In the genomic region with DNA sequence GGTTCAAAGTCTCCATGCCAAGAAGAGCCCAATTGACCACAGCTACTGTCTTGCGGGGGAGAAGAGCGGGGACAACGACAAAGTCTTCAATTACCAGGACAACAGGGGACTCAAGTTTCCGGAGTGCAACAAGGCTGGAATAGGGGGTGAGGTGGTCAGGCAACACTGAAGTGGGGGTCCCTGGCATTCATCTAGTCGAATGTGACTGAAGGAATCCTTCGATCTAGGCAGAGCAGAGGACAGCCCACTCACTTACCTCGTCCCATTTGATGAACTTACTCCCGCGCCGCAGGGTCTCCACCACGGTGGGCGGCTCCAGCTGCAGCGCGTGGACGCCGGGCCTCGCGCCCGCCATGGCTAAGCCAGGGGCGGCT, we compare ENCODE assay signal across 8 mouse cellular contexts. TPM values are rescaled to one million over a fixed set of nuclear protein-coding genes. Genes with fewer than 3 reads are reported as not detected.
DNase-seq lines count a peak whose midpoint lies in the region; ATAC-seq and TF ChIP-seq lines count a peak whose summit lies in the region.

No protein-coding gene starts in this region.

- TF ChIP-seq EP300 in liver, postnatal 0 days (IDR thresholded peaks at IDR 0.05; ENCODE audit: low read depth) = no peak

- H3K9me3 ChIP-seq in heart, embryonic 11.5 days (replicated peaks; ENCODE audit: control insufficient read depth, low read length) = no peaks in the 10 kb centered on the region
- H3K9me3 ChIP-seq in E14TG2a.4 (ENCODE audit: low read length) = no peaks in the 10 kb centered on the region
- H3K9me3 ChIP-seq in forebrain, postnatal 0 days (ENCODE audit: low read length) = no peaks in the 10 kb centered on the region
- no peaks in the 10 kb centered on the region for H3K9me3 ChIP-seq in liver, postnatal 0 days (ENCODE audit: low read length)

- peaks cover 37% of the 10 kb centered on the region for H3K4me1 ChIP-seq in heart, embryonic 11.5 days (ENCODE audit: control insufficient read depth, insufficient read depth, low read length)
- peaks cover 95% of the 10 kb centered on the region for H3K4me1 ChIP-seq in E14TG2a.4 (replicated peaks; ENCODE audit: low read depth, low read length)
- 0 out of 2 replicates have a peak, but pooled peaks cover 3% of the 10 kb centered on the region for H3K4me1 ChIP-seq in forebrain, postnatal 0 days (ENCODE audit: insufficient read depth)
- H3K4me1 ChIP-seq in liver, postnatal 0 days (ENCODE audit: insufficient read depth) = peaks cover 31% of the 10 kb centered on the region

- H3K27ac ChIP-seq in heart, embryonic 11.5 days (ENCODE audit: low read depth, low read length) = 0 out of 2 replicates have a peak overlapping the region, but pooled peaks have one; percentile 3
- H3K27ac ChIP-seq in forebrain, postnatal 0 days (ENCODE audit: low read depth, low read length) = no peak overlapping the region
- H3K27ac ChIP-seq in liver, postnatal 0 days (ENCODE audit: low read depth) = no peak overlapping the region

- DNase-seq in heart, postnatal 14 days = no peak
- no peak for DNase-seq in forebrain, postnatal 0 days
- no peak for DNase-seq in liver, postnatal 0 days
- no peak for DNase-seq in left cerebral cortex, postnatal 25 days (ENCODE audit: low spot score in 2 of 2)
- DNase-seq in frontal cortex, postnatal 10 days (ENCODE audit: low spot score in 2 of 2) = no peak
- no peak for DNase-seq in layer of hippocampus, postnatal 25 days (ENCODE audit: extremely low spot score in 1 of 2, low spot score in 1 of 2)

- no peak for TF ChIP-seq CTCF in E14TG2a.4 (conservative IDR thresholded peaks at IDR 0.05; ENCODE audit: low read length)
- no peak for TF ChIP-seq CTCF in forebrain, postnatal 0 days (IDR thresholded peaks at IDR 0.05; ENCODE audit: low read depth)
- TF ChIP-seq CTCF in liver, postnatal 0 days (IDR thresholded peaks at IDR 0.05; ENCODE audit: low read depth) = no peak

- H3K9ac ChIP-seq in heart, embryonic 11.5 days (ENCODE audit: low read depth, low read length) = peak overlapping the region; percentile 83
- peak overlapping the region; percentile 11; the same call in 1 of the 2 replicates for H3K9ac ChIP-seq in forebrain, postnatal 0 days
- H3K9ac ChIP-seq in liver, postnatal 0 days (replicated peaks) = peak overlapping the region; percentile 69

- H3K27me3 ChIP-seq in heart, embryonic 11.5 days (ENCODE audit: control insufficient read depth, insufficient read depth, low read length) = no peaks in the 10 kb centered on the region
- no peaks in the 10 kb centered on the region for H3K27me3 ChIP-seq in E14TG2a.4 (ENCODE audit: insufficient read depth, low read length)
- no peaks in the 10 kb centered on the region for H3K27me3 ChIP-seq in forebrain, postnatal 0 days (ENCODE audit: insufficient read depth, low read length)
- H3K27me3 ChIP-seq in liver, postnatal 0 days (ENCODE audit: insufficient read depth, low read length) = no peaks in the 10 kb centered on the region

- H3K4me3 ChIP-seq in heart, embryonic 11.5 days (ENCODE audit: low read depth, low read length) = peak overlapping the region; percentile 72
- peak overlapping the region; percentile 90 for H3K4me3 ChIP-seq in E14TG2a.4 (replicated peaks; ENCODE audit: low read length)
- H3K4me3 ChIP-seq in forebrain, postnatal 0 days (ENCODE audit: low read depth, low read length) = peak overlapping the region; percentile 35
- H3K4me3 ChIP-seq in liver, postnatal 0 days (ENCODE audit: low read depth, low read length) = peak overlapping the region; percentile 62

- under 1% methylated on average over 20 of the region's 20 CpGs for WGBS in heart, embryonic 11.5 days (ENCODE audit: insufficient replicate concordance)
- 3% methylated on average over 20 of the region's 20 CpGs for WGBS in forebrain, postnatal 0 days
- under 1% methylated on average over 20 of the region's 20 CpGs for WGBS in liver, postnatal 0 days (ENCODE audit: insufficient replicate concordance)

- H3K4me2 ChIP-seq in heart, embryonic 11.5 days = peak overlapping the region; percentile 67
- peak overlapping the region; percentile 39 for H3K4me2 ChIP-seq in forebrain, postnatal 0 days (ENCODE audit: low read depth)
- H3K4me2 ChIP-seq in liver, postnatal 0 days (ENCODE audit: low read depth, low read length) = peak overlapping the region; percentile 80

- peaks cover 13% of the 10 kb centered on the region for H3K36me3 ChIP-seq in heart, embryonic 11.5 days (ENCODE audit: control insufficient read depth, insufficient read depth, low read length)
- H3K36me3 ChIP-seq in E14TG2a.4 (ENCODE audit: insufficient read depth, low read length) = peaks cover 35% of the 10 kb centered on the region
- H3K36me3 ChIP-seq in forebrain, postnatal 0 days (ENCODE audit: insufficient read depth) = no peaks in the 10 kb centered on the region
- peaks cover 14% of the 10 kb centered on the region for H3K36me3 ChIP-seq in liver, postnatal 0 days (replicated peaks; ENCODE audit: insufficient read depth, low read length)

- intact Hi-C loops in heart, postnatal 14 days (cut with DNase I) = loop anchor here (2.0 kb wide), 1 partner anchor 14 kb away; no protein-coding TSS in a partner anchor
- intact Hi-C loops in left cerebral cortex, postnatal 25 days (cut with DNase I) = no loop called here

- ATAC-seq in heart, embryonic 11.5 days (replicated peaks; ENCODE audit: insufficient number of reproducible peaks, low FRiP score, low TSS enrichment) = no peak
- ATAC-seq in forebrain, postnatal 0 days = no peak
- no peak for ATAC-seq in liver, postnatal 0 days

RNA-seq across cellular contexts. Expression of gene Ppp1r14b, which starts 5.5 kb away (rescaled TPM):
- polyA plus RNA-seq in heart, embryonic 11.5 days (2014; fragmentation: Nextera tagmentation; extraction: Ambion mirVana) = 162 and 177 TPM in 2 replicates
- 100 to 1,000 TPM in 1 of 2 experiments, 10 to 100 TPM in 1; 89.8 to 120 TPM for total RNA-seq in heart, postnatal 14 days (2021)
- total RNA-seq in forebrain, postnatal 0 days (2014; rRNA removed) = 226 and 269 TPM in 2 replicates
- 201 and 269 TPM in 2 replicates for polyA plus RNA-seq in forebrain, postnatal 0 days (2015; fragmentation: Nextera tagmentation; extraction: Ambion mirVana)
- polyA plus RNA-seq in liver, postnatal 0 days (2015; fragmentation: Nextera tagmentation; extraction: Ambion mirVana) = 48.3 and 57.2 TPM in 2 replicates
- 10 to 100 TPM; 49.8 to 57.2 TPM for total RNA-seq in left cerebral cortex, postnatal 25 days (2021)
- 10 to 100 TPM; 63.3 to 69.8 TPM for total RNA-seq in layer of hippocampus, postnatal 25 days (2021)

RNA-seq across cellular contexts. Expression of gene Plcb3, which starts 7.0 kb away (rescaled TPM):
- polyA plus RNA-seq in heart, embryonic 11.5 days (2014; fragmentation: Nextera tagmentation; extraction: Ambion mirVana) = 17.2 and 20.1 TPM in 2 replicates
- 10 to 100 TPM; 16.2 to 16.8 TPM for total RNA-seq in heart, postnatal 14 days (2021)
- 12.8 and 13.1 TPM in 2 replicates for total RNA-seq in forebrain, postnatal 0 days (2014; rRNA removed)
- 7.3 and 10.0 TPM in 2 replicates for polyA plus RNA-seq in forebrain, postnatal 0 days (2015; fragmentation: Nextera tagmentation; extraction: Ambion mirVana)
- 3.5 and 3.6 TPM in 2 replicates for polyA plus RNA-seq in liver, postnatal 0 days (2015; fragmentation: Nextera tagmentation; extraction: Ambion mirVana)
- 10 to 100 TPM; 11.9 to 13.3 TPM for total RNA-seq in left cerebral cortex, postnatal 25 days (2021)
- 10 to 100 TPM; 14.8 to 16.0 TPM for total RNA-seq in layer of hippocampus, postnatal 25 days (2021)

RNA-seq across cellular contexts. Expression of gene Fkbp2, which starts 11.0 kb away (rescaled TPM):
- 84.5 and 88.4 TPM in 2 replicates for polyA plus RNA-seq in heart, embryonic 11.5 days (2014; fragmentation: Nextera tagmentation; extraction: Ambion mirVana)
- total RNA-seq in heart, postnatal 14 days (2021) = 10 to 100 TPM; 13.6 to 14.2 TPM
- total RNA-seq in forebrain, postnatal 0 days (2014; rRNA removed) = 23.5 and 26.8 TPM in 2 replicates
- 102 and 106 TPM in 2 replicates for polyA plus RNA-seq in forebrain, postnatal 0 days (2015; fragmentation: Nextera tagmentation; extraction: Ambion mirVana)
- 78.5 and 79.0 TPM in 2 replicates for polyA plus RNA-seq in liver, postnatal 0 days (2015; fragmentation: Nextera tagmentation; extraction: Ambion mirVana)
- 100 to 1,000 TPM in 1 of 2 experiments, 10 to 100 TPM in 1; 98.0 to 104 TPM for total RNA-seq in left cerebral cortex, postnatal 25 days (2021)
- 10 to 100 TPM; 88.6 to 93.9 TPM for total RNA-seq in layer of hippocampus, postnatal 25 days (2021)

RNA-seq across cellular contexts. Expression of gene Vegfb, which starts 18.2 kb away (rescaled TPM):
- 76.9 and 79.1 TPM in 2 replicates for polyA plus RNA-seq in heart, embryonic 11.5 days (2014; fragmentation: Nextera tagmentation; extraction: Ambion mirVana)
- 100 to 1,000 TPM; 307 to 309 TPM for total RNA-seq in heart, postnatal 14 days (2021)
- total RNA-seq in forebrain, postnatal 0 days (2014; rRNA removed) = 24.9 and 28.4 TPM in 2 replicates
- polyA plus RNA-seq in forebrain, postnatal 0 days (2015; fragmentation: Nextera tagmentation; extraction: Ambion mirVana) = 52.8 and 64.6 TPM in 2 replicates
- polyA plus RNA-seq in liver, postnatal 0 days (2015; fragmentation: Nextera tagmentation; extraction: Ambion mirVana) = 11.9 and 13.7 TPM in 2 replicates
- total RNA-seq in left cerebral cortex, postnatal 25 days (2021) = 10 to 100 TPM; 79.9 to 80.2 TPM
- 10 to 100 TPM; 83.2 to 85.2 TPM for total RNA-seq in layer of hippocampus, postnatal 25 days (2021)

RNA-seq across cellular contexts. Expression of gene Dnajc4, which starts 23.1 kb away (rescaled TPM):
- 26.3 and 28.5 TPM in 2 replicates for polyA plus RNA-seq in heart, embryonic 11.5 days (2014; fragmentation: Nextera tagmentation; extraction: Ambion mirVana)
- 10 to 100 TPM; 54.8 to 62.7 TPM for total RNA-seq in heart, postnatal 14 days (2021)
- total RNA-seq in forebrain, postnatal 0 days (2014; rRNA removed) = 15.1 and 20.2 TPM in 2 replicates
- polyA plus RNA-seq in forebrain, postnatal 0 days (2015; fragmentation: Nextera tagmentation; extraction: Ambion mirVana) = 20.7 and 24.8 TPM in 2 replicates
- 10.9 and 11.2 TPM in 2 replicates for polyA plus RNA-seq in liver, postnatal 0 days (2015; fragmentation: Nextera tagmentation; extraction: Ambion mirVana)
- total RNA-seq in left cerebral cortex, postnatal 25 days (2021) = 10 to 100 TPM; 20.1 to 21.0 TPM
- total RNA-seq in layer of hippocampus, postnatal 25 days (2021) = 10 to 100 TPM; 21.9 to 23.5 TPM

Comparison
In these comparisons a context has a peak if more than half of its experiments do, and no peak if none do; other contexts are left out.
1. H3K4me3 ChIP-seq: peak in every context shown above with its lines; median percentile 90 in E14TG2a.4; 72 in heart, embryonic 11.5 days; 62 in liver, postnatal 0 days; 35 in forebrain, postnatal 0 days.
2. H3K9ac ChIP-seq: peak in every context shown above with its lines; median percentile 83 in heart, embryonic 11.5 days; 69 in liver, postnatal 0 days; 11 in forebrain, postnatal 0 days.